Mouse (Mus musculus): ENCODE results near the gene Stim1.

GRCm38 (mm10) chr7:102337898-102338297 lies 70.3 kb downstream of the Stim1 start:
- TF ChIP-seq ZC3H11A (IDR thresholded peaks at IDR 0.05; ENCODE audit: borderline replicate concordance, low read depth, low read length): no peak
- no peak for TF ChIP-seq CHD2 (IDR thresholded peaks at IDR 0.05; ENCODE audit: low read depth, low read length)
- TF ChIP-seq MAFK (IDR thresholded peaks at IDR 0.05; ENCODE audit: insufficient read depth, low read depth, low read length): no peak
- TF ChIP-seq ZNF384 (IDR thresholded peaks at IDR 0.05; ENCODE audit: low read depth, low read length): no peak

Measured in ES-E14 (cell line).